Mouse (Mus musculus) testis, adult 2 months (tissue): ENCODE results near the gene Tmem178b.

Source experiments
- CTCF ChIP-seq: fragments of 200-500 bp; IDR thresholded peaks from 2 replicates; pipeline ENCODE4 v1.5.1; 2012; ENCODE audit warnings: low read depth, mild to moderate bottlenecking, inconsistent platforms, low read length, moderate library complexity; ENCODE audit not compliant: control insufficient read depth, insufficient read depth, insufficient replicate concordance
- POLR2A ChIP-seq: fragments of 200-500 bp; IDR thresholded peaks from 2 replicates; pipeline ENCODE4 v1.6.1; 2012; ENCODE audit warnings: low read depth, mild to moderate bottlenecking, inconsistent platforms, low read length, moderate library complexity; ENCODE audit not compliant: control insufficient read depth

- TF ChIP-seq CTCF (no peak), POLR2A (no peak)
Measured at GRCm38 (mm10) chr6:40137831-40138520, 264.9 kb downstream of the Tmem178b start.
